Mouse (Mus musculus): ENCODE results near the gene Tmpo.
A peak's percentile ranks its signal among the peaks of the same experiment; 100 is the strongest.

Tmpo gene

DNA sequence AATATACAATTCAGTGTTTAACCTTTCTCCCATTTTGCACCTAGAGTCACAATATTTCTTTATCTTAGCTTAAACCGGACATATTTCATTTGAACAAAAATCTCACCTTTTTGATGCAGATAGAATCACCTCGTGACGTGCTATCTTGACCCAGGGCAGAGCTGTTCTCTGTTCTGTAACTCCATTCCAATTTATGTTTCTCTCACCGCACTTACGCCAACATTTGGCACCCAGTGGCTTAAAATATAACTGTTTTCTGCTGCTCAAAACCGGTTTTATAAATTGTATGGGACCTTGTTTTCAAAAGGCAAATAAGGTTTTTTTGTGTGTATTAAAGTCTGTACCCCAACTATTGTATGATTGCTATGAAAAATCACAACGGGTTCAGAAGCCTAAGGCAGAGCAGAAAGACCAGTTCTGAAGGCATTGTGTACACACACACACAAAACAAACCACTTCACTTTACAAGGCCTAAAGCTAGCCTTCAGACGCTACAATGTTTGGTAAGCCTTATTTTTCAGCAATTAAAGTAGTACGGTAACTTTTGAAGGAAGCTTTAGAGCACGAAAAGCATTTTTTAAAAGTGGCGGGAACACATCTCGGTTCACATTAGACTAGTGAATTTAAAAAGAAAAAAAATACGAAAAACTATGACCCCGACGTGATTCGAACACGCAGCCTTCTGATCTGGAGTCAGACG, at the start of gene Tmpo:
TSS of gene Tmpo (minus strand) at position 555 of the 700 bp plus-strand sequence.
- DNase-seq, result peak in 1 of 2 experiments; percentile 20

DNA sequence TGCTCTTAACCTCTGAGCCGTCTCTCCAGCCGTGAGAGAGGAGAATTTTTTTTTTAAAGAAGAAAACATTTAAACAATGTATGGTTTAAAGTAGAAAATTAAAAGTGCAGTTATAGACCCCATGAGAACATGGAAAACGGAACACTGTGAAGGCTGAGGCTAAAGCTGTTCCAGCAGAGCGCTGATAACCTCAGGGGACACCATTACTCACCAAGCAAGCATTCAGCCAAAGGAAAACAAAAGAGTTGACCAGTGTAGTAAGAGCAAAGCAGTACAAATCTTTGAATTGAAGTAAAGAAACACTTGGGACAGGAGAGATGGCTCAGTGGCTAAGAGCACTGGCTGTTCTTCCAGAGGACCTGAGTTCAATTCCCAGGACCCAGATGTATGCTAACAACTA, 49.3 kb upstream of the Tmpo start:
- no peak for DNase-seq

DNA sequence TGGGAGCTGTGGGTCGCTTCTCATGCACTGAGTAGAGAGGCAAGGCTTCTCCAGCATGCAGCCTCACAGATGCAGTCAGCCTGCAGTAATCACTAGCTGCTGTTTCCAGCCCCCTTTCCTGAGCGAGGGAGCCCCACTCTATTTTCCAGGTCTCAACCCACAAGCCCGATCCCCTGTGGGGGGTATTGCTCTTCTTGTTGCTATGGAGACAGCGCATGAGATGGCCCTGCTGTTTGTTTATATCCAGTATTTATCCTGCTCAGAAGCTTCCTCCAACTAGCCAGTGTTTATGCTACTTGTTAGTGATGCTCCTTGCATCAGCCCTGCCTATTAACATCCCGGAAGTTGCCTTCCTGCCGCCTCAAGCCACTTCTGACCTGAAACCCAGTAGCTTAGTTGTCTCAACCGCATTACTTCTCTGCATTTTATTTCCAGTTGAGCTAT, 48.4 kb upstream of the Tmpo start:
- DNase-seq, result peak; percentile 41 to 54

DNA sequence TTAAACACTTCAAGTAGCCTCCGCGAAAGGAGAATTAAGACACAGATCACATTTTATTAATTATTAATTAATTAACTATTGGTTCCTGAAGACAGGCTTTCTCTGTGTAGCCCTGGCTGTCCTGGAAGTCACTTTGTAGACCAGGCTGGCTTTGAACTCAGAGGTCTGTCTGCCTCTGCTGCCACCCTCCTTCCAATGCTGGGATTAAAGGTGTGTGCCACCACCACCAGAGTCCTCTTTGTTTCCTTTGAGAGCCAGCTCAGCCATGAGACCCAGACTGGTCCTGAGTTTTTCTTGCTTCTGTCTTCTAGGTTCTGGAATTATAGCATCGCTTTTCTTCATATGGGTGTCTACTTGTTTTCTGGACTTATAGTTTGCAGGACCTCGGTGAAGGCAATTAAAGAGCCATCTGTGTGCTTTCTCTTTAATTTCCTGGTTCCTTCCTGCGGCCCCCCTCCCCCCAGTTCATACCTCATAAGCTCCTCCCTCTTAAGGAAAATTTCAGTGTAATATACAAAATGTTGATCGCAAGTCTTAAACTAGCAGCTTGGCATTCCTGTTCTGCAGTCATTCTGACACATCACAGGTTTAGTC, 47.9 kb upstream of the Tmpo start:
- DNase-seq, result peak in 1 of 2 experiments; percentile 19

DNA sequence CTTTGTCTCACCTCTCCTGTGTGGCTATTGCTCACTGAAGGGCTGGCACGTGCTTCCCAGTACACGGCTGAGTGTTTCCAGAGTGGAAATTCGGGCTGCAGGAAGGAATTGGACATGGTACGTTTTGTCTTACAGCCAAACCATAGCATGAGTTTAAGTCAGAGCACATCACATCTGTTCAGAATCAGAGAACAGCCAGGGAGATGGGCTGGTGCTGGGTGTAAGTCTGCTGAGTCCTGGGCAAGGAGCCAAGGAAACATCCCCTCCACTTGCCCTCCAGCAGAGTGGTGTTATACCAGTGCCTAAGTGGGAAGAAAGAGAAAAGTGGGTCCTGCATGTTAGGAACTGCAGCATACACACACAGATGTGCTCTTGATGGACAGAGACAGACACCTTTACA, 45.9 kb upstream of the Tmpo start:
- no peak for DNase-seq

DNA sequence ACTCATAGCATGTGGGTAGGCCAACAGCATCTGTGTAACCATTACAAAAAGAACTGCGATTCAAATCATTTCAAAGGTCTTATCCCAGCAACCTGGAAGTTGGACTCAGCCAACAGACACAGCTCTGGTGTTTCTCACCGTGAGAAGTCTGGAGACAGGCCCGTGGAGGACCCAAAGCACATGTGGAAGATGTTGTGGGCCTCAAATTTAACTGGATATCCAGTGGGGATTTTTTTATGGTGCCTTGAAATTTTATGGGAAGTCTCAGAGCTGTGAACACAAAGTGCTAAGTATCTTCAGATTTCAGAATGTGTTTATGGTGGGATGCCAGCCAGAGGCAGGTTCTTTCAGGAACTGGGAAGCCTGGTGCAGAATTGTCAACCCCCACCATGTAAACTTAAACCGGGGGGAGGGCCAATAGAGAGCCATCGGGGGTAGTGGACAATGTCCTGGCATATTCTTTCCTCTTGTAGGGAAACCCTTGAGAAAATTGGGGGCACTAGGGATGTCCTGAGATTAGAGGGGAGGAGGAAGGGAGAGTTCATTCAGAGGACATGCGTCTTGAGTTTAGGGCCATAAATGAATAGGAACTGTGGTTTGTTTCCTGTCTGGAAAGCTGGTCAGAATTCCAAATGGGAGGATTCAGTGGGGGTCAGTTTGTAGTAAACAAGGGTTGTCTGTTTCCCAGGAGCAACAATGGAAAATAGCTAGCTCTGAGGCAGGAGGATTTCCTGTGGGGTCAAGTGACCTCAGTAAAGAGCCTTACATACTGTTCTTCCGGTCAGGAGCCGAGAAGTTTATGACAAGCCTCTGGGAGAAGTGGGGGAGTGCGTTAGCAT, 41.5 kb upstream of the Tmpo start:
- no peak for DNase-seq

DNA sequence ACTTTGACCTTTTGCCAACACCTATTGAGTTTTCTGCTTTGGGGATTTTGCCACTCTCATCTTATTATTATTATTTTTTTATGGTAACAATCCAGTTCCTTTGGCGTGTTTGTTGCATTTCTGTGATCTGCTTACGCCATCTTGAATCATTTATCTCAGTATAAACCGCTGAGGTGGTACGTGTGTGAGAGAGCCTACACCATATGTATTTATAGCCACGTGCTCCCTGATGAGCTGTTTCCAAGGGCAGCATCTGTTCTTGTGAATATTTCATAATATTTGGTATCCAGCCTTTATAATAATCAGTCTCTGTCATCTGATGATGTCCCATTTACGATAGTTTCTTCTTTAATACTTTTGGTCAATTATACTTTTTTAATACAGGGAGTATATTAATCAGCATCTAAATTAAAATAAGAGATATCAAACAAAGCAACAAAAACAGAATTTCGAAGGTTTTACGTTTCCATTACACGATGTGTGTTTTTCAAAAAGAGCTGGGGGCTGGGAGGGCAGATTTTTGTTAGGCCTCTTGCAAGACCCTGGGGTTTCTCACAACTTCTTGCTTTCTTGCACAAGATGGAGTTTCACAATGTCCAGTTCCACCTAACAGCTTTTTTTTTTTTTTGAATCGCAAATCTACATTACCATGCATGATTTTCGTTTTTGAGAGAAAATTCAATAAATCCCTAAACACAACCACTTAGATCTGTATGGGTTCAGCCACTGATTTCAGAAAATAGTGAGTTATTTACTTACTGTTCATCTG, 28.0 kb upstream of the Tmpo start:
- no peak for DNase-seq

DNA sequence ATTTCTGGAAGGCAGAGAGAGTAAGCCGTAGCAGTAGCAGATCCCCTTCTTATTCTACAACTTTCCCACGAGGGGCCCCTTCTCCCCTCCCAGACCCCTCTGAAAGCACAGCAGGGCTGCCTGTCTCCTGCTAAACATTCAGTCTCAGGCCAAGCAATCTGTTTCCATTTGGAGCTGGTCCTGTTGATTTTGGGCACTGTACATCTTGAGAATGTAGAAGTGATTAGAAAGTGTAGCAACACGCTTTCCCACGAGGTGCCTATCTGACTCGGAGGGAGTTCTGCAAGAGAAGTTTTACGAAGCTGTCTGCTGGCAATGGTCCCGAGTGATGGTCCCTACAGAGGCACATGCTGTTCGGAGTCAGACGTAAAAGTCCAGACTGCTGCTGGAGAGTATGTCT, 27.3 kb upstream of the Tmpo start:
- DNase-seq, result no peak

DNA sequence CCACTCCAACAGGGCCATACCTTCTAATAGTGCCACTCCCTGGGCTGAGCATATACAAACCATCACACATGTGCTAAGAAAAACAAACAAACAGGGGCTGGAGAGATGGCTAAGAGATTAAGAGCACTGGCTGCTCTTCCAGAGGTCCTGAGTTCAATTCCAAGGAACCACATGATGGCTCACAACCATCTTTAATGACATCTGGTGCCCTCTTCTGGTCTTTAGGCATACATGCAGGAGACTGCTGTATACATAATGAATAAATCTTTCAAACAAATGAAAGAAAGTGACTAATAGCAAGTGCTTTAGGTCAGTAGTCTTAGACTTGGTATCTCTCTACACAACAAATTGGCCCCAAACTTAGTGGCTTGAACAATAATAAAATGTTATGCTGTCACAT, 26.2 kb upstream of the Tmpo start:
- no peak for DNase-seq

DNA sequence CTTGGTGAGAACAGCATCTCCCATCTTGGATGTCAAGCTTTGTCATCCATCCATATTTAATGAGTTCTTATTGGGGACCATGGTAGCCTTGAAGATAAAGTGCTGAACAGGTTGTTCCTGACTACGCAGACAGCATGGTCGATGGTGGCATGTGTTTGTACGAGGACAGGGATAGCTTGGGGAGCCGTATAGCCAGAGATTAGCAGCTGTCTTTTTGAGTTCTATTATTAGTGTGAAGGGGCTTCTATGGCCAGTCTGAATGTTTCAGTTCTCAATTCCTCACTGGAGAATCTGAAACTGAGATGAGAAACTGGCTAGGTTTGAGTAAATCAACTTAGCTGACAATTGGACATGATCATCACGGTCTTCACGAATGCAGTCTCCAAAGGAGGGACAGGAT, 24.5 kb upstream of the Tmpo start:
- no peak for DNase-seq

DNA sequence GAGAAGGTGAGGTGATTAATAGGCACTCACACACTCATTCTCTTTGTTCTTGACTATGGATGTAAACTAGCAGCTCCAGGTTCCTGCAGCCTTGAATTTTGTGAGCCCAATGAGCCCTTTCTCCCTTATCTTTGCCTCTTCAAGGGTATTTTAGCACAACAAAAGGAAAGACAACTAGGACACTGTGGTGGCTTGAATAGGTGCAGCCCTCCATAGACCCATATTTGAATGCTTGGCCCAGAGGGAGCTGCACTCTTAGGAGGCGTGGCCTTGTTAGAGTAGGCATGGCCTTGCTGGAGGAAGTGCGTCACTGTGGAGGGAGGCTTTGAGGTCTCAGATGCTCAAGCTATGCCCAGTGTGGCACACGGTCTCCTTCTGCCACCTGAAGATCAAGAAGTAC, 19.5 kb upstream of the Tmpo start:
- DNase-seq, result no peak

DNA sequence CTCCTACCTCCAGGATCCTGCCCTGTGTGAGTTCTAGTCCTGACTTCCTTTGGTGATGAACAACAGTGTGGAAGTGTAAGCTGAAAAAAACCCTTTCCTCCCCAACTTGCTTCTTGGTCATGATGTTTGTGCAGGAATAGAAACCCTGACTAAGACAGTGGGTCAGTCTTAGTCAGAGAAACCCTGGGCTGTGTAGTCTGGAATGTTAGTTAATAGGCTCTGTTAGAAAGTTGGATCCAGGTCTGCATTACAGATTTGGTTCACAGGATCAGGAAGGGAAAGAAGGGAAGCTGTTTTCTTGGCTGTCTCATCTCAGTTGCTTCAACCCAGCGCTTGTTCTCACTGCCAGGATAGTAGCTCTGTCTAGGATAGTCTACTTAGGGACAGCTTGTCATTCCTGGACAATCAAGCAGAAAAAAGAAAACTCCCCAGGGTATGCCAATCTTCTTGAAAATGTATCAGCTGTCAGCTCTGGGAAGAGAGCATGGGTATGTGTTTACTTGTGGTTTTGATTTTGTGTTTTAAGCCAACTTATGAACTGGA, 18.2 kb upstream of the Tmpo start:
- no peak for DNase-seq

DNA sequence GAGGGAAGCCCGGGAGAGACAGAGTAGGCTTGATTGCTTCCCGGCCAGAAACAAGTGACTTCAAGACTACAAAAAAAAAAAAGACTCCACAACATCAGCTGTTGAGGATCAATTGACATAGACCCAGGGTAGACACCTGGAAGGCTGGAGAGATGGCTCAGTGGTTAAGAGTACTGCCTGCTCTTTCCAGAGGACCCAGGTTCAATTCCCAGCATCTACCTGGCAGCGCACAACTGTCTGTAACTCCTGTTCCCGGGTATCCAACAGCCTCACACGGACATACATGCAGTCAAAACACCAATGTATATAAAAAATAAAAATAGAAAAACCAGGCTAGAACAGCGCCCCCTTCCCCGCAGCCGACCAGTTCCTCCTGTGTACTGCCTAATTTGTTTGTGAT, 16.6 kb upstream of the Tmpo start:
- DNase-seq, result no peak

DNA sequence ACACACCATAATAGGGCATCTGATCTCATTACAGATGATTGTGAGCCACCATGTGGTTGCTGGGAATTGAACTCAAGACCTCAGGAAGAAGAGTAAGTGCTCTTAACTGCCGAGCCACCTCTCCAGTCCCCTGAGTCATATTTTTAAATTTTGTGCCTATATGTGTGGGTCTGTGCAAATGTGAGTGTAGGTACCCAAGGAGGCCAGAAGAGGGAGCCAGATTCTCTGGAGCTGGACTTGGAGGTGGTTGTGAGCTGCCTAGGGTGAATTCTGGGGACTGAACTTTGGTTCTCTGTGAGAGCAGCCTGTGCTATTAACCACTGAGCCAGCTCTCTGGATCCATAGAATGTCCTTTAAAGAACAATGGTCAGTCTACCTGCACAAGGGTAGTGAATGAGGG, 15.7 kb upstream of the Tmpo start:
- no peak for DNase-seq

DNA sequence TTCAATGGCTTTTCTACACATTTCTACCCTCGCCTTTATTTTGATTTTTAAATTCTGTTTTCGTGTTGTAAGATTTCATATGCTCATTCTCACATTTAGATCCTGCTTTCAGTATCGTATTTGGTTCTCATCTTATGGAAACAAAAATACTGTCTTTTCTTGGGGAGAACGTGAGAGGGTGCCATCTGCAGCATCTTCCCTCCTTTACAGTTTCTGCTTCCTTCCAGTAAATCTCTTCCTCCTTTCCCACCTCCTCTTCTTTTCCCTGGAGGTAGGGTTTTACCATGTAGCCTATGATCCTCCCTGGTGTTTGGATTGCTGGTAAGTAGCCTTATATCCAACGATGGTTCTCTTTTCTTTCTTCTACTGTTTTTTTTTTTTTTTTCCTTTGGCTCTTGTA, 14.6 kb upstream of the Tmpo start:
- DNase-seq, result no peak

DNA sequence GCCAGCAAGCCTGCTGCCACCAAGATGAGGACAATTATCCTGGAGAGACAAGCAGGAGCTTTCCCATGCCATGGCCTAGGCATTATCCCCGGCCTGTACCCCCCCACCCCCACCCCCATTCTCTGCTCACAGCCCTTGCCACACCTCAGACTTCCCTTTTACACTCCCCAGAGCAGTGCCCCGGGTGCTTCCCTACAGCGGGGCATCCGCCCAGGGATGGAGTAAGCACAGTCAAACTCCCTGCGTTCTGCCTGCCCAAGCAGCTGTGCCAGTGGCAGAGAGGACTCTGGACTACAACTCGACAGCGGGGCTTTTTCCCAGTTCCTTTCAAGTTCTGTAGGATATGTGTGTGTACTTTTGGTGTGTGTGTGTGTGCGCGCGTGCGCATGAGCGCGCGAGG, 14.0 kb upstream of the Tmpo start:
- DNase-seq, result no peak

DNA sequence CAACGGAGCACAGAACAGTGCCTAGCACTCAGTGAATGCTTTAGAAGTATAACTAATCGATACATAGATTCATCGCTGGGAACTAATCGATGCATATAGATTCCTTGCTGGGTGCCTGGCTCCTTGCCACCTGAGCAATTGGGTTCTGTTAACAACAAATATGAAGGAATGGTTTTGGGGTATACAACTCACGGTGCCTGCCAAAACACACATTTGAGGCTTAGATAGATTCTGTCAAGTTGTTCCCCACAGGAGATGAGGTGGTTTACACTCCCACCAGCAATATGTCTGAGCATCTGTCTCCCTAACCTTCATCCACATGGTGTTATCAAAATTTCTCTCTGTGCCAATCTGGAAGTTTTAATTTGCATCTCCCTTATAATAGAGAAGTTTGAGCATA, 10.7 kb upstream of the Tmpo start:
- DNase-seq, result peak in 1 of 2 experiments; percentile 23

DNA sequence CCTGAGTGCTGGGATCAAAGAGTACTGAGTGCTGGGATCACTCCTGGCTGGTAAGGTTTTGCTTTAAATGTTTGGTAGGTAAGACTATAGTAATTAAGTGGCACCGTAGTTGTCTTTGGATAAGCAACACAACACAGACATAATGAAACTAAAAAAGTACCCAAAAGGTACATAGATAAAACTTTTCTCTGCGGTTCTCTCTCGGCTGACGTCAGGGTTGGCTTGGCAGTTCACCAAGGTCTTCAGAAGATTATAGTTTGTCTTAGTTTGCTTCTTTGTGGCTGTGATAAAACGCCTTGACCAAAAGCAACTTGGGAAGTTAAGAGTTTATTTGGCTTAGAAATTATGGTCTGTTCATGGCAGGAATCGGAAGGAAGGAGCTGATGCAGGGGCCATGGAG, 8.4 kb upstream of the Tmpo start:
- DNase-seq, result no peak

DNA sequence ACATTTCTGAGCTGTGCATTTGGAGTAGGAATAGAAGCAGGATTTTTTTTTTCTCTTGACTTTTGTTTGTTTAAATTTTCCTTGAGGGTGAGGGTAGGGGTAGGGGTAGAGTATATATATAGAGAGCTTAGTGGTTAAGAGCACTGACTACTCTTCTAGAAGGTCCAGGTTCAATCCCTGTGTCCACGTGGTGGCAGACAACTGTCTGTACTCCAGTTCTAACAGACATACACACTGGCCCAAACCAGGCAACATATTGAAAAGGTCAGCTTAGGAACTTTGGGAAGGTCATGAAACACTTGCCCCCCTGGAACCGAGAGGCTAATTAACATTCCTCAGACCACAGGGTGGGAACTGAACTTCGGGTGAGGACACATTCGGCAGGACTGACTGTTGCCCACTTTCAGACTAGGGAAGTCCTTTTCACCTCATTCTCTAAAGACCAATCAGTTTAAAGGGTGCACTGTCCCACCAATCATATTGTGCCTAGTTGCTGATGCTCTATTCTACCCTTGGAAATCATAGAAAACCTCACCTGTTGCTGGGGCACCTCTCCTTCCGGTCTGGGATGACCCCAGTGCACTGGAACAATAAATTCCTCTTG, 7.7 kb upstream of the Tmpo start:
- DNase-seq, result no peak

DNA sequence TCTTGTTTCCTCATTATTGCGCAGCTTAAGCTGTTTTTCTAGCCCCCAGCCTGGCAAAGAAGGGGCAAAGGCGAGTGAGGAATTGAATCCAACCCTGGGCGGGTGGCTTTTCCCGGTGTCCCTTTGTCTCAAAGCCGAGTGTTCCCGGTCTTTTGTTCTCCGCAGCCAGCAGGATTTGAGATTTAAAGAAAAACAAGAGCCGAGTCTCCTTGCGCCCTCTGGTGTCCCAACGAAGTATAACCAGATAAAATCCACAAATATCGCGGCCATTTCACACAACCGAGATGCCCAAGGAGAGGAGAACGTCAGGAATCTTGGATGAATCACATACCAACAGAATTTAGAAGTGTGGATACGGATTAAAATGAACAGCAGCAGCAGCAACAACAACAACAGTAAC, 6.8 kb upstream of the Tmpo start:
- peak; percentile 91 to 93 for DNase-seq

DNA sequence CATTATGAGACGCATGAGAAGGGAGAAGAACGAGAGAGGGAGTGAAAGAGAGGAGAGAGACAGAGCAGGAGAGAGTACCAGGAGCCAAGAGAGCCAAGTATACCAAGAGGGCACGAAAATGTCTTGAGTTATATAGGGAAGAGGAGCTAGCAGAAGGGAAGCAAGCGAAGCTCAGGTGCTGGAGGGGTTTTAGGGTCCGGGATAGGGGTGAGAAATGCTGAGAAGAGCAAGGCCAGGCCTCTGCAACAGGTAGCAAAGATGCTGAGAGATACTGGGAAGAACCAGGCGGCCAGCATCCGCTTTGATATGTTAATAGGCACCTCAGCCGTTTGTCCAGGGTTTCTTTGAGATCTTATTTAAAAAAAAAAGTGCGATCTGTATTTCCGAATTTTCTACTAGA, 6.2 kb upstream of the Tmpo start:
- peak; percentile 40 to 53 for DNase-seq

DNA sequence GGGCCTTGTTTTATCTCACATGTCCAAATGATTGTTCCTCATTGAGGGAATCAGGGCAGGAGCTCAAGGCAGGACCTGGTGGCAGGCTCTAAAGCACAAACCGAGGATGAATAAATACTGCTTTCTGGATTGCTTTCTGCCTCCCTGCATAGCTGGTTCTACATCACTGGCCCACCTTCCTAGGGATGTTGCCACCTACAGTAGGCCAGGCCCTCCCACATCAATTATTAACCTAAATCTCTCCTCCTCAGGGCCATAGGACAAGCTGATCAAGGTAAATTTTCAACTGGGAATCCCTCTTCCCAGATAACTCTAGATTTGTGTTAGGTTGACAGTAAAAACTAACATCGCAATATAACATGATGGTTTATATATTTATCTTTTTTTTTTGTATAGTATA, 4.6 kb upstream of the Tmpo start:
- no peak for DNase-seq
